Mouse (Mus musculus) midbrain, embryonic 12.5 days (tissue): Measurements from ENCODE around the gene 0610010K14Rik. TPM values are rescaled to one million over a fixed set of nuclear protein-coding genes. Genes with fewer than 3 reads are reported as not detected.

ENCODE experiments used
- ATAC-seq: fragments of 200-750 bp; cut with Nextera tagmentation; 2 replicates; pipeline ENCODE4 v1.8.0; 2017; ENCODE audit warnings: low read depth, moderate TSS enrichment, moderate library complexity; ENCODE audit not compliant: low FRiP score
- H3K27ac ChIP-seq: fragments of 300-500 bp; sonication (generic); replicated peaks from 2 replicates; pipeline ENCODE4 v1.5.1; 2016; ENCODE audit warnings: mild to moderate bottlenecking
- H3K27me3 ChIP-seq: fragments of 300-500 bp; sonication (generic); 2 replicates; pipeline ENCODE4 v1.6.1; 2016; ENCODE audit warnings: mild to moderate bottlenecking
- H3K36me3 ChIP-seq: fragments of 300-500 bp; sonication (generic); 2 replicates; pipeline ENCODE4 v1.6.1; 2016
- H3K4me1 ChIP-seq: fragments of 300-500 bp; sonication (generic); 2 replicates; pipeline ENCODE4 v1.6.1; 2016
- H3K4me2 ChIP-seq: fragments of 300-500 bp; sonication (generic); replicated peaks from 2 replicates; pipeline ENCODE4 v1.6.1; 2016; ENCODE audit warnings: mild to moderate bottlenecking, moderate library complexity
- H3K4me3 ChIP-seq: fragments of 300-500 bp; sonication (generic); 2 replicates; pipeline ENCODE4 v1.5.1; 2016; ENCODE audit warnings: mild to moderate bottlenecking
- H3K9ac ChIP-seq: fragments of 300-500 bp; sonication (generic); replicated peaks from 2 replicates; pipeline ENCODE4 v1.6.1; 2016; ENCODE audit warnings: mild to moderate bottlenecking, moderate library complexity
- H3K9me3 ChIP-seq: fragments of 300-500 bp; sonication (generic); 2 replicates; pipeline ENCODE4 v1.6.1; 2016; ENCODE audit warnings: mild to moderate bottlenecking
- WGBS: fragments of 180-500 bp; shearing (Covaris S2); methylation state at CpG from one replicate; pipeline ENCODE4 v1.1.7; 2016; 5-methylcytosine and 5-hydroxymethylcytosine counted together
- polyA plus RNA-seq: library from polyadenylated mRNA; unstranded; fragments of >200 nt; fragmentation: Nextera tagmentation; extraction: Ambion mirVana; gene quantifications from 2 replicates; pipeline ENCODE4 v1.2.1, GENCODE M21; 2016

0610010K14Rik gene
- 210 and 213 TPM in 2 replicates for polyA plus RNA-seq

GRCm38 (mm10) chr11:70237457-70238167 is at the start of gene 0610010K14Rik:
Gene 0610010K14Rik, minus strand, starts transcription at chr11:70237914.
- under 1% methylated on average over 70 of the region's 70 CpGs for WGBS
- Histone ChIP-seq H3K9ac (peak within 1 kb of the TSS; percentile 86), H3K4me1 (peaks cover 39% of the 10 kb centered on the region), H3K36me3 (peaks cover 17% of the 10 kb centered on the region), H3K27ac (peak within 1 kb of the TSS; percentile 92), H3K9me3 (no peaks in the 10 kb centered on the region), H3K4me2 (peak within 1 kb of the TSS; percentile 98), H3K4me3 (peak within 1 kb of the TSS; percentile 87), H3K27me3 (no peaks in the 10 kb centered on the region)
- peak; percentile 93 for ATAC-seq

GRCm38 (mm10) chr11:70285686-70286085 is 48.0 kb upstream of the 0610010K14Rik start:
- no peak overlapping the region for H3K4me2 ChIP-seq
- no peak for ATAC-seq
- no peak overlapping the region for H3K4me3 ChIP-seq
- no peak overlapping the region for H3K27ac ChIP-seq
- no peaks in the 10 kb centered on the region for H3K36me3 ChIP-seq
- H3K27me3 ChIP-seq: no peaks in the 10 kb centered on the region
- H3K9me3 ChIP-seq: no peaks in the 10 kb centered on the region
- no peaks in the 10 kb centered on the region for H3K4me1 ChIP-seq
- WGBS: 86% methylated on average over 5 of the region's 5 CpGs
- no peak overlapping the region for H3K9ac ChIP-seq

- no peaks in the 10 kb centered on the region for H3K9me3 ChIP-seq
Observed at GRCm38 (mm10) chr11:70284757-70285156, 47.0 kb upstream of the 0610010K14Rik start.

GRCm38 (mm10) chr11:70283666-70284065 is 46.0 kb upstream of the 0610010K14Rik start:
- H3K9me3 ChIP-seq: no peaks in the 10 kb centered on the region
- no peak overlapping the region for H3K27ac ChIP-seq
- no peak overlapping the region for H3K4me2 ChIP-seq
- 82% methylated on average over 4 of the region's 4 CpGs for WGBS
- no peak for ATAC-seq
- H3K4me1 ChIP-seq: no peaks in the 10 kb centered on the region
- H3K36me3 ChIP-seq: no peaks in the 10 kb centered on the region
- H3K9ac ChIP-seq: no peak overlapping the region
- H3K4me3 ChIP-seq: no peak overlapping the region
- no peaks in the 10 kb centered on the region for H3K27me3 ChIP-seq

More at GRCm38 (mm10) chr11:70284757-70285156, 47.0 kb upstream of the 0610010K14Rik start:
- WGBS: 85% methylated on average over 3 of the region's 3 CpGs
- Histone ChIP-seq H3K4me2 (no peak overlapping the region), H3K4me3 (no peak overlapping the region), H3K27ac (no peak overlapping the region), H3K27me3 (no peaks in the 10 kb centered on the region), H3K36me3 (no peaks in the 10 kb centered on the region), H3K9ac (no peak overlapping the region), H3K4me1 (no peaks in the 10 kb centered on the region)
- ATAC-seq: no peak

- Histone ChIP-seq H3K36me3 (no peaks in the 10 kb centered on the region), H3K9ac (no peak overlapping the region), H3K27ac (no peak overlapping the region), H3K4me2 (no peak overlapping the region), H3K9me3 (no peaks in the 10 kb centered on the region), H3K4me1 (no peaks in the 10 kb centered on the region), H3K27me3 (no peaks in the 10 kb centered on the region), H3K4me3 (no peak overlapping the region)
- ATAC-seq: no peak
- WGBS: 70% methylated on average over 3 of the region's 3 CpGs
Observed at GRCm38 (mm10) chr11:70280441-70280840, 42.7 kb upstream of the 0610010K14Rik start.

- H3K36me3 ChIP-seq: no peaks in the 10 kb centered on the region
- no peak overlapping the region for H3K27ac ChIP-seq
- H3K9me3 ChIP-seq: no peaks in the 10 kb centered on the region
- no peak overlapping the region for H3K4me3 ChIP-seq
- H3K27me3 ChIP-seq: no peaks in the 10 kb centered on the region
- no peaks in the 10 kb centered on the region for H3K4me1 ChIP-seq
- WGBS: 86% methylated on average over 3 of the region's 3 CpGs
- no peak overlapping the region for H3K9ac ChIP-seq
- ATAC-seq: no peak
- H3K4me2 ChIP-seq: no peak overlapping the region
Observed at GRCm38 (mm10) chr11:70278961-70279360, 41.2 kb upstream of the 0610010K14Rik start.

GRCm38 (mm10) chr11:70271641-70272040 is 33.9 kb upstream of the 0610010K14Rik start:
- Histone ChIP-seq H3K36me3 (no peaks in the 10 kb centered on the region), H3K27ac (no peak overlapping the region), H3K4me1 (no peaks in the 10 kb centered on the region), H3K27me3 (peaks cover 2% of the 10 kb centered on the region; the same call in 1 of the 2 replicates), H3K4me2 (no peak overlapping the region), H3K4me3 (no peak overlapping the region), H3K9me3 (no peaks in the 10 kb centered on the region), H3K9ac (no peak overlapping the region)
- 84% methylated on average over 7 of the region's 7 CpGs for WGBS
- no peak for ATAC-seq

- Histone ChIP-seq H3K27me3 (peaks cover 10% of the 10 kb centered on the region), H3K4me2 (no peak overlapping the region), H3K9ac (no peak overlapping the region), H3K27ac (no peak overlapping the region), H3K36me3 (no peaks in the 10 kb centered on the region), H3K4me1 (no peaks in the 10 kb centered on the region), H3K4me3 (no peak overlapping the region), H3K9me3 (no peaks in the 10 kb centered on the region)
- ATAC-seq: no peak
- WGBS: 96% methylated on average over 1 of the region's 1 CpGs
Observed at GRCm38 (mm10) chr11:70266405-70266804, 28.7 kb upstream of the 0610010K14Rik start.

- no peaks in the 10 kb centered on the region for H3K4me1 ChIP-seq
- WGBS: 78% methylated on average over 4 of the region's 4 CpGs
- ATAC-seq: no peak
- no peak overlapping the region for H3K9ac ChIP-seq
- H3K36me3 ChIP-seq: no peaks in the 10 kb centered on the region
- no peak overlapping the region for H3K4me2 ChIP-seq
- H3K9me3 ChIP-seq: no peaks in the 10 kb centered on the region
- H3K4me3 ChIP-seq: no peak overlapping the region
- no peak overlapping the region for H3K27ac ChIP-seq
- H3K27me3 ChIP-seq: peaks cover 10% of the 10 kb centered on the region
Observed at GRCm38 (mm10) chr11:70265819-70266218, 28.1 kb upstream of the 0610010K14Rik start.

GRCm38 (mm10) chr11:70265252-70265651 is 27.5 kb upstream of the 0610010K14Rik start:
- ATAC-seq: no peak
- Histone ChIP-seq H3K36me3 (no peaks in the 10 kb centered on the region), H3K27me3 (peaks cover 10% of the 10 kb centered on the region), H3K9ac (no peak overlapping the region), H3K4me1 (no peaks in the 10 kb centered on the region), H3K4me3 (no peak overlapping the region), H3K4me2 (no peak overlapping the region), H3K27ac (no peak overlapping the region), H3K9me3 (no peaks in the 10 kb centered on the region)
- WGBS: 60% methylated on average over 3 of the region's 3 CpGs

- no peak overlapping the region for H3K4me3 ChIP-seq
- WGBS: 89% methylated on average over 4 of the region's 4 CpGs
- no peaks in the 10 kb centered on the region for H3K9me3 ChIP-seq
Observed at GRCm38 (mm10) chr11:70259035-70259434, 21.3 kb upstream of the 0610010K14Rik start.

GRCm38 (mm10) chr11:70254931-70255531 is 17.3 kb upstream of the 0610010K14Rik start, which contains the start of gene Alox12:
Gene Alox12, minus strand, starts transcription at chr11:70255353.
- Histone ChIP-seq H3K4me3 (peak within 1 kb of the TSS; percentile 22), H3K36me3 (no peaks in the 10 kb centered on the region), H3K4me2 (peak within 1 kb of the TSS; percentile 42), H3K4me1 (peaks cover 6% of the 10 kb centered on the region; the same call in 1 of the 2 replicates), H3K27me3 (peaks cover 63% of the 10 kb centered on the region), H3K9me3 (no peaks in the 10 kb centered on the region), H3K9ac (peak within 1 kb of the TSS; percentile 24; the same call in 1 of the 2 replicates), H3K27ac (no peak within 1 kb of the TSS)
- WGBS: 1% methylated on average over 25 of the region's 25 CpGs
- no peak for ATAC-seq

More at GRCm38 (mm10) chr11:70259035-70259434, 21.3 kb upstream of the 0610010K14Rik start:
- Histone ChIP-seq H3K27ac (no peak overlapping the region), H3K36me3 (no peaks in the 10 kb centered on the region), H3K9ac (no peak overlapping the region), H3K4me1 (peaks cover 6% of the 10 kb centered on the region; the same call in 1 of the 2 replicates), H3K4me2 (no peak overlapping the region), H3K27me3 (peaks cover 30% of the 10 kb centered on the region)
- ATAC-seq: no peak
